Mouse (Mus musculus): ENCODE results near the gene Brap. TPM values are rescaled to one million over a fixed set of nuclear protein-coding genes. Genes with fewer than 3 reads are reported as not detected.
"Not testable (repeated sequence)": the region's sequence is repeated elsewhere in the genome, so short reads cannot be mapped to it uniquely, and the experiment has no call there.

The Brap gene
- total RNA-seq (2021) = 10 to 100 TPM; 27.8 to 29.8 TPM
- polyA plus RNA-seq (2012; rRNA removed) = 16.6 and 23.1 TPM in 2 replicates
- long read RNA-seq, full-length matches to known transcripts = 42 of 50 reads
- long read RNA-seq, partial matches to known transcripts = 3 of 50 reads
- long read RNA-seq, other reads (novel, unspliced or antisense) = 5 of 50 reads

DNA sequence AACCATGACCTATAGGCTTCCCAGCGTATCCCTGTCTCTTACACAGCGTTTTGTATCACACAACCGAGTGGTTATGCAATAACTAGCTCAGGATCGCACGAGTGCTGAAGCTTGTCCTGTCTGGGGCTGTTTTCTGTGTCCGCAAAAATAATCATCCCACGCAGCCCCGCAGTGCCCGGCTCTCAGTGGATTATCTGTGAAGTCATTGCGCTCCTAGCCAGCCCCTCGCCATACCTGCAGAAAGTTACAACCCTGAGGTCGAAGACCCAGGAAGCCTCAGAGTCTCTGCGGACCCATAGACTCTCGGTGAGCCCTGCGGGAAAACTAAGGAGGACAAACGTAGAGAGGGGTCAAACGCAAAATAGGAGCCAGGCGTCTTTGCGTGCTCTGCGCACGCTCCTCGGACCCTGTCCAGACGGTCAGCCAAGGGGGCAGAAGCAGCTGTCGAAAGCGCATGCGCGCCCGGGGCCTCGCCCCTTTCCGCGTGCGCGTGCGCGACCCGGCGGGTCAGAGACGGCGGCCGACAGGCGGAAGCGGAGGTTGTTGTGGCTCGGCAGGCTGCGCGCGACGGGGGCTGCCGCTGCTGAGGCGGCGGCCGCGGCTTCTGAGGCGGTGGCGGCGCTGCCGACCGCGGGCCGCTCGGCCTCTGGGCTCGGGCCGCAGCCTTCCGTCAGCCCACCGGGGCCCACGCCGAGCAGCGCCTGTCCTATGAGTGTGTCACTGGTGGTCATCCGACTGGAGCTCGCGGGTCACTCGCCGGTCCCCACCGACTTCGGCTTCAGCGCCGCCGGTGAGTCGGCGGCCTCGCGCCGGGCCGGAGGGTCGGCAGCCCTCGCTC lies at the start of gene Brap, which contains the start of gene Acad10:
TSS of gene Brap (plus strand) at position 505 of the 838 bp plus-strand sequence.
TSS of gene Acad10 (minus strand) at position 456 of the 838 bp plus-strand sequence.
- WGBS = under 1% methylated on average over 78 of the region's 85 CpGs
- Histone ChIP-seq H3K4me1 (ENCODE audit: control insufficient read depth, insufficient read depth, low read length) (peaks cover 3% of the 10 kb centered on the region), H3K9ac (ENCODE audit: low read depth, low read length) (peak within 1 kb of the TSS; percentile 90), H3K36me3 (ENCODE audit: control insufficient read depth, insufficient read depth, low read length) (no peaks in the 10 kb centered on the region; the same call in 1 of the 2 replicates), H3K27ac (peak within 1 kb of the TSS; percentile 97), H3K79me2 (replicated peaks; ENCODE audit: control insufficient read depth, insufficient read depth, low read length) (peaks cover 5% of the 10 kb centered on the region), H3K4me3 (peak within 1 kb of the TSS; percentile 99), H3K27me3 (ENCODE audit: control insufficient read depth, insufficient read depth, low read length) (no peaks in the 10 kb centered on the region)
- no peak for TF ChIP-seq CTCF (IDR thresholded peaks at IDR 0.05)
- peak; percentile 93 for TF ChIP-seq POLR2A (IDR thresholded peaks at IDR 0.05; ENCODE audit: insufficient read depth, low read depth, low read length)
- intact Hi-C loops (cut with DNase I) = loop anchor here (2.0 kb wide), 1 partner anchor 53 kb away; no protein-coding TSS in a partner anchor
- DNase-seq = peak; percentile 98

DNA sequence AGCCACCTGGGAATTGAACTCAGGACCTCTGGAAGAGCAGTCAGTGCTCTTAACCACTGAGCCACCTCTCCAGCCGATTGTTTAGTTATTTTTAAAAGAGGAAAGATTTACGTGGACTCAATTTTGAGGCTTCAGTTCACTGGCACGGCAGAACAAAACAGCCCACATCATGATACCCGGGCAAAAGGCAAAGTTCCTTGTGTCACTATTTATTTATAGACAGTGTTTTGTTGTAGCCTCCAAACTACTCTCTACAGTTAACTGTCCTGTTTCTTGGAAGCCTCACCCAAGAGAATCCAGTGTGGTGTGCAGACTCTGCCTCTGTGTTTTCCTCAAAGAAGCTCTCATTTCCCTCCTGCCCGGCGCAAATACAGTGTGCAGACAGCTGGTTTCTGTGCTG lies 48.3 kb upstream of the Brap start:
- Histone ChIP-seq H3K27ac (peak overlapping the region; percentile 40), H3K27me3 (ENCODE audit: control insufficient read depth, insufficient read depth, low read length) (no peaks in the 10 kb centered on the region), H3K9ac (ENCODE audit: low read depth, low read length) (no peak overlapping the region), H3K79me2 (replicated peaks; ENCODE audit: control insufficient read depth, insufficient read depth, low read length) (no peaks in the 10 kb centered on the region), H3K4me3 (no peak overlapping the region), H3K4me1 (ENCODE audit: control insufficient read depth, insufficient read depth, low read length) (no peaks in the 10 kb centered on the region), H3K36me3 (ENCODE audit: control insufficient read depth, insufficient read depth, low read length) (no peaks in the 10 kb centered on the region)
- 66% methylated on average over 6 of the region's 6 CpGs for WGBS
- intact Hi-C loops (cut with DNase I) = no loop called here
- TF ChIP-seq CTCF (IDR thresholded peaks at IDR 0.05) = no peak
- no peak for TF ChIP-seq POLR2A (IDR thresholded peaks at IDR 0.05; ENCODE audit: insufficient read depth, low read depth, low read length)
- TF ChIP-seq EP300 (IDR thresholded peaks at IDR 0.05; ENCODE audit: insufficient read depth, low read depth, low read length) = no peak
- DNase-seq = no peak

DNA sequence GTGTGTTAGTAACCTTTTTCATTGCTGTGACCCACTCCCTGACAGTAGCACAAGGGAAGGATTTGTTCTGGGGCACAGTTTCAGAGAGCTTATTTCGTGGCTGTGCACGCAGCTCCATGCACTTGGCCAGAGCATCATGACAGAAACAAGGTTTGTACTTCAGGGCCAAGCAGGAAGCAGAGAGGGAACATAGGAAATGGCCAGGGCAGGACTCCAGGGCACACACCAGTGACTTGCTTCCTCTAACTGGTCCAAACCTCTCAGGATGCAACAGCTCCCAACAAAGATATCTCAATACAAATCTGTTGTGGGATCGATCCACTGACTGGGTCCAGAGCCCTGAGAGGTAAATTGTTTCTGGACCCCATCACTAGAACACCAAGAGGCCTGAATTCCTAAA lies 45.4 kb upstream of the Brap start:
- H3K27me3 ChIP-seq (ENCODE audit: control insufficient read depth, insufficient read depth, low read length); H3K36me3 ChIP-seq (ENCODE audit: control insufficient read depth, insufficient read depth, low read length); H3K9ac ChIP-seq (ENCODE audit: low read depth, low read length); H3K27ac ChIP-seq; H3K79me2 ChIP-seq (replicated peaks; ENCODE audit: control insufficient read depth, insufficient read depth, low read length); H3K4me1 ChIP-seq (ENCODE audit: control insufficient read depth, insufficient read depth, low read length); H3K4me3 ChIP-seq; DNase-seq; intact Hi-C loops (cut with DNase I): not testable (repeated sequence)
- WGBS = 25% methylated on average over 3 of the region's 3 CpGs
- 0 out of 2 replicates have a peak, but pooled peaks have one; percentile 40 for TF ChIP-seq EP300 (IDR thresholded peaks at IDR 0.05; ENCODE audit: insufficient read depth, low read depth, low read length)

DNA sequence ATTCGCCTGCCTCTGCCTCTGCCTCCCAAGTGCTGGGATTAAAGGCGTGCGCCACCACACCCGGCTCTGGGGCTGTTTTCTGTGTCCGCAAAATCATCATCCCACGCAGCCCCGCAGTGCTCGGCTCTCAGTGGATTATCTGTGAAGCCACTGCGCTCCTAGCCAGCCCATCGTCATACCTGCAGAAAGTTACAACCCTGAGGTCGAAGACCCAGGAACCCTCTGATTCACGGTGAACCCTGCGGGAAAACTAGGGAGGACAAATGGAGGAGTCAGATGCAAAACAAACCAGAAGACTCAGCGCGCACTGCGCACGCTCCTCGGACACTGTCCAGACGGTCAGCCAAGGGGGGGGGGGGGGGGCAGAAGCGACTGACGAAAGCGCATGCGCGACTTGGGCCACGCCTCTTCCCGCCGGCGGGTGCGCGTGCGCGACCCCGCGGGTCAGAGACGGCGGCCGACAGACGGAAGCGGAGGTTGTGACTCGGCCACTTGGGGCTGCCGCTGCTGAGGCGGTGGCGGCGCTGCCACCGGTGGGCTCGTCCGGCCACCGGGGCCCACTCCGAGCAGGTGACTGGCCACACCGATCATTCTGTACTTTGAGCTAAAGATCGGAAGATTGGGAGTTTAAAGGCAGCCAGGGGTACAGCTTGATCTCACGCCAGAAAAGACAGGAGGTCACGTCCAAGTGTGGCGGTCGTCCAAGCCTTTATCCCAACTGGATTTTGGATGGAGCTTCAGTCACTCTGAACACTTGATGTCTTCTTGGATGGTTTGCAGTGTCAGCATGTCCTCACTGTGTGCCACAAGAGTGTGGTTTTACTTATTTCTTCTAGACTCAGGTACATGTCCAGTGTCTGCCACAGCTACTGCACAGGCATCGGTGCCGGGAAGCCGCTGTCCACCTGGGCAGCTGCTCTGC lies 41.5 kb upstream of the Brap start, which contains the start of gene Acad12:
TSS of gene Acad12 (minus strand) at position 347 of the 922 bp plus-strand sequence.
- DNase-seq = peak; percentile 89 to 91
- intact Hi-C loops (cut with DNase I) = no loop called here
- Histone ChIP-seq H3K79me2 (replicated peaks; ENCODE audit: control insufficient read depth, insufficient read depth, low read length) (no peaks in the 10 kb centered on the region), H3K9ac (ENCODE audit: low read depth, low read length) (peak within 1 kb of the TSS; percentile 94), H3K4me3 (peak within 1 kb of the TSS; percentile 84), H3K36me3 (ENCODE audit: control insufficient read depth, insufficient read depth, low read length) (no peaks in the 10 kb centered on the region), H3K4me1 (ENCODE audit: control insufficient read depth, insufficient read depth, low read length) (0 out of 2 replicates have a peak, but pooled peaks cover 1% of the 10 kb centered on the region), H3K27ac (peak within 1 kb of the TSS; percentile 95), H3K27me3 (ENCODE audit: control insufficient read depth, insufficient read depth, low read length) (no peaks in the 10 kb centered on the region)
- under 1% methylated on average over 45 of the region's 58 CpGs for WGBS
- TF ChIP-seq POLR2A (IDR thresholded peaks at IDR 0.05; ENCODE audit: insufficient read depth, low read depth, low read length) (peak; percentile 97), CTCF (IDR thresholded peaks at IDR 0.05) (peak; percentile 34), EP300 (IDR thresholded peaks at IDR 0.05; ENCODE audit: insufficient read depth, low read depth, low read length) (no peak)

DNA sequence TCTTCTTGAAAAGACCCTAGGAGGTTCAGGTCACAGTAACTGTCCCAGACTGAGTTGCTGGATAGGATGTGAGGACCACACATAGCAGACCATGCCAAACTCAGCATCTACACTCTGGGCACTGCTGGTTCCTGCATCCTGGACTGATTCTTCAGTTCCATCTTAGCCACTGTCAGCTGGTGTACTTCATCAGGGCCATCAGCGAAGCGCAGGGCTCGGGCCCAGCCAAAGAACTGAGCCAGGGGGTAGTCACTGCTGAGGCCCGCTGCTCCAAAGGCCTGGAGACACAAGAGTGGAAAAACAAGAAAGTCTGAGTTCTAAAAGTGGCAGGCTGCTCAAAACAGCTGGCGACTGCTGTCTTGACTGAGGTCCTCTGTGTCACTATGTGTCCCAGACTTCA lies 39.3 kb upstream of the Brap start:
- no peak for DNase-seq
- H3K9ac ChIP-seq (ENCODE audit: low read depth, low read length) = no peak overlapping the region
- TF ChIP-seq CTCF (IDR thresholded peaks at IDR 0.05) (no peak), EP300 (IDR thresholded peaks at IDR 0.05; ENCODE audit: insufficient read depth, low read depth, low read length) (no peak), POLR2A (IDR thresholded peaks at IDR 0.05; ENCODE audit: insufficient read depth, low read depth, low read length) (no peak)
- 81% methylated on average over 5 of the region's 5 CpGs for WGBS
- H3K79me2 ChIP-seq (replicated peaks; ENCODE audit: control insufficient read depth, insufficient read depth, low read length) = no peaks in the 10 kb centered on the region
- H3K27ac ChIP-seq = no peak overlapping the region
- 0 out of 2 replicates have a peak, but pooled peaks cover 1% of the 10 kb centered on the region for H3K4me1 ChIP-seq (ENCODE audit: control insufficient read depth, insufficient read depth, low read length)
- H3K27me3 ChIP-seq (ENCODE audit: control insufficient read depth, insufficient read depth, low read length) = no peaks in the 10 kb centered on the region
- no peak overlapping the region for H3K4me3 ChIP-seq
- intact Hi-C loops (cut with DNase I) = loop anchor here (1.0 kb wide), 1 partner anchor 56 kb away; no protein-coding TSS in a partner anchor
- H3K36me3 ChIP-seq (ENCODE audit: control insufficient read depth, insufficient read depth, low read length) = no peaks in the 10 kb centered on the region

Data from heart, adult 2 months (tissue).